Mouse (Mus musculus): ENCODE measurements at regions not wholly inside any gene's neighbourhood (a gene's known extent, or its start where the extent isn't known, plus 50 kb on each side); places are given as distances from the start of the nearest gene placed in this dataset.
"Not testable (repeated sequence)": the region's sequence is repeated elsewhere in the genome, so short reads cannot be mapped to it uniquely, and the experiment has no call there.

GRCm38 (mm10) chrX:50616920-50617319 is 188.6 kb upstream of the Olfr1324 start:
- DNase-seq (ENCODE audit: low spot score) = peak; percentile 49
- H3K4me3 ChIP-seq (ENCODE audit: low read length) = not testable (repeated sequence)
- H3K27ac ChIP-seq = peak overlapping the region; percentile 60

GRCm38 (mm10) chrX:50614874-50615273 is 186.6 kb upstream of the Olfr1324 start:
- not testable (repeated sequence) for H3K4me1 ChIP-seq (ENCODE audit: insufficient read depth, low read length); H3K9me3 ChIP-seq (ENCODE audit: low read length); H3K9ac ChIP-seq (replicated peaks; ENCODE audit: low read length); H3K27me3 ChIP-seq (ENCODE audit: insufficient read depth, low read length); H3K36me3 ChIP-seq (ENCODE audit: insufficient read depth, low read length)
- peak overlapping the region; percentile 18; the same call in 1 of the 2 replicates for H3K4me3 ChIP-seq (ENCODE audit: low read length)
- peak; percentile 76 for ATAC-seq
- H3K4me2 ChIP-seq (ENCODE audit: low read depth, low read length) = peak overlapping the region; percentile 27; the same call in 1 of the 2 replicates
- DNase-seq (ENCODE audit: low spot score) = peak; percentile 83
- TF ChIP-seq CTCF (IDR thresholded peaks at IDR 0.05; ENCODE audit: low read depth) = peak; percentile 68
- WGBS = 66% methylated on average over 3 of the region's 3 CpGs
- peak overlapping the region; percentile 76 for H3K27ac ChIP-seq

More at GRCm38 (mm10) chrX:50616920-50617319, 188.6 kb upstream of the Olfr1324 start:
- not testable (repeated sequence) for H3K9ac ChIP-seq (replicated peaks; ENCODE audit: low read length); H3K4me2 ChIP-seq (ENCODE audit: low read depth, low read length); ATAC-seq; H3K9me3 ChIP-seq (ENCODE audit: low read length); H3K27me3 ChIP-seq (ENCODE audit: insufficient read depth, low read length); H3K36me3 ChIP-seq (ENCODE audit: insufficient read depth, low read length); H3K4me1 ChIP-seq (ENCODE audit: insufficient read depth, low read length)
- TF ChIP-seq CTCF (IDR thresholded peaks at IDR 0.05; ENCODE audit: low read depth) = peak; percentile 54
- 55% methylated on average over 8 of the region's 8 CpGs for WGBS

- peak; percentile 55 for TF ChIP-seq CTCF (IDR thresholded peaks at IDR 0.05; ENCODE audit: low read depth)
- Histone ChIP-seq H3K4me3 (ENCODE audit: low read length) (peak overlapping the region; percentile 18; the same call in 1 of the 2 replicates), H3K27ac (peak overlapping the region; percentile 76), H3K4me2 (ENCODE audit: low read depth, low read length) (peak overlapping the region; percentile 27; the same call in 1 of the 2 replicates)
- H3K4me1 ChIP-seq (ENCODE audit: insufficient read depth, low read length); H3K9me3 ChIP-seq (ENCODE audit: low read length); H3K9ac ChIP-seq (replicated peaks; ENCODE audit: low read length); H3K27me3 ChIP-seq (ENCODE audit: insufficient read depth, low read length); H3K36me3 ChIP-seq (ENCODE audit: insufficient read depth, low read length): not testable (repeated sequence)
- WGBS = 54% methylated on average over 6 of the region's 6 CpGs
- 0 out of 2 replicates have a peak, but pooled peaks have one; percentile 20 for ATAC-seq
- DNase-seq (ENCODE audit: low spot score) = peak; percentile 73
Observed at GRCm38 (mm10) chrX:50614367-50614766, 186.1 kb upstream of the Olfr1324 start.

- H3K9me3 ChIP-seq (ENCODE audit: low read length) = no peaks in the 10 kb centered on the region
- H3K36me3 ChIP-seq (ENCODE audit: insufficient read depth, low read length) = no peaks in the 10 kb centered on the region
- ATAC-seq = peak; percentile 60
- H3K27ac ChIP-seq = peak overlapping the region; percentile 83
- DNase-seq (ENCODE audit: low spot score) = peak; percentile 88
- peak overlapping the region; percentile 44 for H3K9ac ChIP-seq (replicated peaks; ENCODE audit: low read length)
- peak overlapping the region; percentile 33; the same call in 1 of the 2 replicates for H3K4me2 ChIP-seq (ENCODE audit: low read depth, low read length)
- 59% methylated on average over 9 of the region's 9 CpGs for WGBS
- H3K4me3 ChIP-seq (ENCODE audit: low read length) = peak overlapping the region; percentile 25
- TF ChIP-seq CTCF (IDR thresholded peaks at IDR 0.05; ENCODE audit: low read depth) = peak; percentile 69
- H3K4me1 ChIP-seq (ENCODE audit: insufficient read depth, low read length) = no peaks in the 10 kb centered on the region
- no peaks in the 10 kb centered on the region for H3K27me3 ChIP-seq (ENCODE audit: insufficient read depth, low read length)
Observed at GRCm38 (mm10) chrX:50611765-50612591, 183.7 kb upstream of the Olfr1324 start.

GRCm38 (mm10) chrX:50608141-50608540 is 179.8 kb upstream of the Olfr1324 start:
- H3K36me3 ChIP-seq (ENCODE audit: insufficient read depth, low read length); DNase-seq (ENCODE audit: low spot score); H3K4me3 ChIP-seq (ENCODE audit: low read length); H3K4me2 ChIP-seq (ENCODE audit: low read depth, low read length); ATAC-seq; H3K9me3 ChIP-seq (ENCODE audit: low read length); H3K27me3 ChIP-seq (ENCODE audit: insufficient read depth, low read length); H3K9ac ChIP-seq (replicated peaks; ENCODE audit: low read length); H3K27ac ChIP-seq; H3K4me1 ChIP-seq (ENCODE audit: insufficient read depth, low read length): not testable (repeated sequence)
- WGBS = 66% methylated on average over 6 of the region's 6 CpGs

- Histone ChIP-seq H3K9me3 (ENCODE audit: low read length) (no peaks in the 10 kb centered on the region), H3K4me3 (ENCODE audit: low read length) (no peak overlapping the region), H3K27ac (no peak overlapping the region), H3K4me1 (ENCODE audit: insufficient read depth, low read length) (no peaks in the 10 kb centered on the region), H3K9ac (replicated peaks; ENCODE audit: low read length) (no peak overlapping the region), H3K4me2 (ENCODE audit: low read depth, low read length) (no peak overlapping the region), H3K36me3 (ENCODE audit: insufficient read depth, low read length) (no peaks in the 10 kb centered on the region), H3K27me3 (ENCODE audit: insufficient read depth, low read length) (no peaks in the 10 kb centered on the region)
- ATAC-seq (no peak), DNase-seq (ENCODE audit: low spot score) (peak; percentile 72)
- TF ChIP-seq CTCF (IDR thresholded peaks at IDR 0.05; ENCODE audit: low read depth) = peak; percentile 57
- WGBS = 57% methylated on average over 7 of the region's 7 CpGs
Observed at GRCm38 (mm10) chrX:50607636-50608035, 179.3 kb upstream of the Olfr1324 start.

GRCm38 (mm10) chrX:50605517-50605916 is 177.2 kb upstream of the Olfr1324 start:
- H3K4me3 ChIP-seq (ENCODE audit: low read length); H3K27me3 ChIP-seq (ENCODE audit: insufficient read depth, low read length); H3K27ac ChIP-seq; H3K36me3 ChIP-seq (ENCODE audit: insufficient read depth, low read length); H3K4me1 ChIP-seq (ENCODE audit: insufficient read depth, low read length); H3K9ac ChIP-seq (replicated peaks; ENCODE audit: low read length); H3K9me3 ChIP-seq (ENCODE audit: low read length): not testable (repeated sequence)
- H3K4me2 ChIP-seq (ENCODE audit: low read depth, low read length) = 0 out of 2 replicates have a peak overlapping the region, but pooled peaks have one; percentile 5
- WGBS = 34% methylated on average over 2 of the region's 2 CpGs
- ATAC-seq (peak; percentile 82), DNase-seq (ENCODE audit: low spot score) (peak; percentile 79)
- TF ChIP-seq CTCF (IDR thresholded peaks at IDR 0.05; ENCODE audit: low read depth) = peak; percentile 64
